Mouse (Mus musculus) heart, embryonic 12.5 days (tissue): ENCODE data around the gene Ech1. TPM values are rescaled to one million over a fixed set of nuclear protein-coding genes. Genes with fewer than 3 reads are reported as not detected.

Experiments used
- ATAC-seq: fragments of 200-750 bp; cut with Nextera tagmentation; 2 replicates; pipeline ENCODE4 v1.8.0; 2017; ENCODE audit warnings: moderate TSS enrichment, moderate library complexity; ENCODE audit not compliant: insufficient number of reproducible peaks, low FRiP score
- H3K27ac ChIP-seq: fragments of 300-500 bp; sonication (generic); 2 replicates; pipeline ENCODE4 v1.5.1; 2016; ENCODE audit warnings: mild to moderate bottlenecking, moderate library complexity; ENCODE audit not compliant: poor library complexity, severe bottlenecking
- H3K27me3 ChIP-seq: fragments of 300-500 bp; sonication (generic); replicated peaks from 2 replicates; pipeline ENCODE4 v1.6.1; 2016; ENCODE audit warnings: mild to moderate bottlenecking, moderate library complexity
- H3K36me3 ChIP-seq: fragments of 300-500 bp; sonication (generic); 2 replicates; pipeline ENCODE4 v1.6.1; 2016; ENCODE audit warnings: mild to moderate bottlenecking, moderate library complexity
- H3K4me1 ChIP-seq: fragments of 300-500 bp; sonication (generic); replicated peaks from 2 replicates; pipeline ENCODE4 v1.6.1; 2016; ENCODE audit warnings: mild to moderate bottlenecking
- H3K4me2 ChIP-seq: fragments of 300-500 bp; sonication (generic); 2 replicates; pipeline ENCODE4 v1.6.1; 2016; ENCODE audit warnings: mild to moderate bottlenecking, moderate library complexity
- H3K4me3 ChIP-seq: fragments of 300-500 bp; sonication (generic); 2 replicates; pipeline ENCODE4 v1.5.1; 2016; ENCODE audit warnings: mild to moderate bottlenecking
- H3K9ac ChIP-seq: fragments of 300-500 bp; sonication (generic); 2 replicates; pipeline ENCODE4 v1.6.1; 2016; ENCODE audit warnings: mild to moderate bottlenecking, moderate library complexity
- H3K9me3 ChIP-seq: fragments of 300-500 bp; sonication (generic); replicated peaks from 2 replicates; pipeline ENCODE4 v1.6.1; 2016; ENCODE audit warnings: mild to moderate bottlenecking, moderate library complexity
- WGBS: fragments of 180-500 bp; shearing (Covaris S2); methylation state at CpG from one replicate; pipeline ENCODE4 v1.1.7; 2016; 5-methylcytosine and 5-hydroxymethylcytosine counted together
- polyA plus RNA-seq: library from polyadenylated mRNA; unstranded; fragments of >200 nt; fragmentation: Nextera tagmentation; extraction: Ambion mirVana; gene quantifications from 2 replicates; pipeline ENCODE4 v1.2.1, GENCODE M21; 2016

The Ech1 gene
- polyA plus RNA-seq, 1 experiment from 2014 or later, result 142 TPM

DNA sequence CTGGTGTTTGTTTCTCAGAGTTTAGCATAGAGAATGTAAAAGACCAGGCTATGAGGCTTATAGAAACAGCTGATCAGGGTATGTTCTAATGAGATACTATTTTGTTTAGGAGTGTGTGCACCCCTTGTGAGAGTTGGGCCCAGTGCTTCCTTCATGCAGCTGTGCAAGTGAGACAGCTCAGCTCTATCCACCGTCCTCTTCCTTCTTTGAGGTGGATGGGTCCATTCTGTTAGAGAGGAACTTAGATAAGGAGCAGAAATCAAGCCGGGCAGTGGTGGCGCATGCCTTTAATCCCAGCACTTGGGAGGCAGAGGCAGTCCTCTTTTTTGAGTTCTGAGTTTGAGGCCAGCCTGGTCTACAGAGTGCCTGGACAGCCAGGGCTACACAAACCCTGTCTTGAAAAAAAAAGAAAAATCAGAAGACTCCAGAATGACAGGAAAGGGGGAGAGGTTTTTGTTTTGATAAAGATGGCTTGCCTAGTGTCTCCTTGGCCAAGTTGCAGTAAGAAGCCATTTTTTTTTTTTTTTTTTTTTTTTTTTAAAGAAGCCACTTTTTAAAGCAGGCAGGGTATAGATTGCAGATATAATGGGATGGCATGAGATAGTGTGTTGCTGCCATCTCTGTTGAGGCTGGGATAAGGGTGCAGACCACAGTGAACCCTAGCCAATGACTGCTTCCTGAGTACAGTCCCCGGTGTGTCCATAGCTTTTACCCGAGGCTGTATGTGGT, 10.5 kb upstream of the Ech1 start:
- Histone ChIP-seq H3K36me3 (peaks cover 73% of the 10 kb centered on the region), H3K27ac (0 out of 2 replicates have a peak overlapping the region, but pooled peaks have one; percentile 6), H3K4me2 (no peak overlapping the region), H3K4me3 (no peak overlapping the region), H3K9ac (no peak overlapping the region), H3K4me1 (peaks cover 71% of the 10 kb centered on the region), H3K9me3 (no peaks in the 10 kb centered on the region), H3K27me3 (no peaks in the 10 kb centered on the region)
- no peak for ATAC-seq
- 60% methylated on average over 5 of the region's 5 CpGs for WGBS

DNA sequence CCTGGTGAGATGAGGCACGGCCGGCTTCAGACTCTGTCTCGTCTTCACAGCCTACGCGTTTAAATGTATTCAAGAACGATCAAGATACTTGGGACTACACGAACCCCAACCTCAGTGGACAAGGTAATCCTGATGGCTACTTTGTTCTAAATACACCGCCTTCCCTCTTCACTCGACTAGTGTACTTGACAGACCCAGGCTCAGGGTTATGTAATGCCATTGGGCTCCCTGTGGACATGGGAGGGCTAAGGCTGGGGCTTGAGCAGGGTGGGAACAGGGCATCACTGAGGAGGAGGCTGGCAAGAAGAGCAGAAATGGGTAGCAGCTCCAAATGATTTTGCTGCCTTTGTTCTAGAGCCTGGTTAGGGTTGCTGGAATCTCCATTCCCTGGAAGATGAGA, 9.8 kb upstream of the Ech1 start:
- Histone ChIP-seq H3K27ac (no peak overlapping the region), H3K27me3 (no peaks in the 10 kb centered on the region), H3K9ac (peak overlapping the region; percentile 13; the same call in 1 of the 2 replicates), H3K4me2 (no peak overlapping the region), H3K36me3 (peaks cover 81% of the 10 kb centered on the region), H3K9me3 (no peaks in the 10 kb centered on the region), H3K4me1 (peaks cover 79% of the 10 kb centered on the region), H3K4me3 (no peak overlapping the region)
- 93% methylated on average over 9 of the region's 9 CpGs for WGBS
- ATAC-seq, result no peak

DNA sequence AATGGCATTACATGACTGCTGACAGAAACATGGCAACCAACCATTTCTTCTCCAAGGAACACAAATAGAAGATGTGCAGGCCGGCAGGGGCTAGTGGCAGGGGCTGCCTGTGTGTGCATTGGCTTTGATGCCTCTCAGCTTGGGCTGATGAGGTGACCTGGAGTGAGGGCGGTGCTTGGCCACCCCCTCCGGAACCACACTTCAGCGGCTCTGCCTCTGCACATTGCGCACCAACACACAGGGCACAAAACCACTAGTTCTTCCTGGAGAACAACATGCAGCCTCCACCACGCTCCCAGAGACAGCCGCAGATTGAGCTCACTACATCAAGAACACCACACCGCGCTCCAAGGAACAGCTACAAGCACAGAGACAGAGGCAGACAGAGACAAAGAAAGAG, 8.8 kb upstream of the Ech1 start:
- Histone ChIP-seq H3K27ac (no peak overlapping the region), H3K4me1 (peaks cover 89% of the 10 kb centered on the region), H3K9ac (peak overlapping the region; percentile 28; the same call in 1 of the 2 replicates)

DNA sequence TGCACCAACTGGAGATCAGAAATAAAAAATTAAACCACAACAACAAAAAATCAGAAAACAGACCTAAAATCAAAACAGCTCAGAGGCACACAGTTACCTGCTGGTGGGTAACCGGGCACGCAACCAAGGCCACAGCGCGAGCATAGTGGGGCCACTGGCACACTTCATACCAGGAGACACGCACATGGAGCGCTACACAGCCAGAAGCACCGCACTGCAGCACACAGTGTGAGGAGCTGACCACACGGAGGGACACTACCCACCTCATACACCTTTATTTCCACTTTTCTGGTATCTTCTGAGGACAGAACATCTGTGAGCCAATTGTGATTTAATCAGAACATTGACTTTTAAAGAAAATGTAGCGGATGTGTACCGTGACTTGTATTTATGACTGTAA, 8.1 kb upstream of the Ech1 start:
- WGBS, result 90% methylated on average over 10 of the region's 10 CpGs
- peak overlapping the region; percentile 40 for H3K9ac ChIP-seq
- no peak for ATAC-seq

More for the DNA sequence above, 8.8 kb upstream of the Ech1 start:
- Histone ChIP-seq H3K9me3 (no peaks in the 10 kb centered on the region), H3K4me2 (no peak overlapping the region), H3K4me3 (no peak overlapping the region), H3K36me3 (peaks cover 91% of the 10 kb centered on the region), H3K27me3 (no peaks in the 10 kb centered on the region)
- 86% methylated on average over 9 of the region's 9 CpGs for WGBS
- ATAC-seq, result no peak

DNA sequence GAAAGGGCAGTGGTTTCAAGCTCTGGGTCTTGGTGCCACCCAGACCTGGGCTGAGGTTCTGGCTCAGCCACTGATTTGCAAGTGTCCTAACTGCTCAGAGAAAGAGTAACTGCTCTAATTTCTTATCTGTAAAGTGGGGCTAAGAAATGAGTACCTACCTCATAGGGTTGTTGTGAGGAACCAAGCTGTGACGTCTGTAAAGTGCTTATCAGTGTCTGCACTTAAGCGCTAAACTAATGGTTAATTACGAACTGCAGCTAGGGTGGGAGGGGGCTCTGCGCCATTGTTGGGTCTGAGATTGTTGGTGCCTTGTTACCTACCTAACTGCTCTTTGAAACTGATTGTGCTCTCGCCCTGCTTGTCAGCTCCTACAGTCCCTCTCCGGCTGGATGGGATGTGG, 7.5 kb upstream of the Ech1 start:
- Histone ChIP-seq H3K4me1 (peaks cover 87% of the 10 kb centered on the region), H3K27ac (no peak overlapping the region; the same call in 1 of the 2 replicates), H3K9me3 (no peaks in the 10 kb centered on the region), H3K4me2 (0 out of 2 replicates have a peak overlapping the region, but pooled peaks have one; percentile 7), H3K36me3 (peaks cover 97% of the 10 kb centered on the region), H3K4me3 (no peak overlapping the region), H3K9ac (peak overlapping the region; percentile 40; the same call in 1 of the 2 replicates), H3K27me3 (no peaks in the 10 kb centered on the region)
- ATAC-seq, result no peak
- WGBS, result 52% methylated on average over 6 of the region's 6 CpGs

More for the DNA sequence above, 8.1 kb upstream of the Ech1 start:
- H3K4me3 ChIP-seq, result no peak overlapping the region
- peaks cover 97% of the 10 kb centered on the region for H3K36me3 ChIP-seq
- peaks cover 93% of the 10 kb centered on the region for H3K4me1 ChIP-seq
- no peak overlapping the region; the same call in 1 of the 2 replicates for H3K27ac ChIP-seq
- no peak overlapping the region for H3K4me2 ChIP-seq
- no peaks in the 10 kb centered on the region for H3K9me3 ChIP-seq
- no peaks in the 10 kb centered on the region for H3K27me3 ChIP-seq

DNA sequence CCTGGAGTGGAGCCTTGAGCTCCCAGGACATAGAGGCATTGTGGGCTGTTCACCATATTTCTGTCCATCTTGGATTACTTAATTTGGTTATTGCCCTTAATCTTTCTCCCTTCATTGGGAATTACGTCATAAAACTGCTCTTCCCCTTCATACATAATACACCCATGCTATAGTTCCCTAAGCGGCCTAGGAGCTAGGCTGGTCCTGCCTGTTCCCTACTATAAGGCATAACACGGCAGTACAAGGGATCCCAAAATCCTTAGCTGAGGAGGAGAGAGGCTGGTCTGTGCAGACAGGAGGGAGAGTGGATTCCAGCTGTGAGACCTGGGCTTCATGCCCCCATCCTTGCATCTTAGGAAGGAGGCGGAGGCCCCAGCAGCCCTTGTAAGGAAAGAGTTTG, 7.1 kb upstream of the Ech1 start:
- H3K4me2 ChIP-seq, result 0 out of 2 replicates have a peak overlapping the region, but pooled peaks have one; percentile 7
- H3K4me1 ChIP-seq, result peaks cover 83% of the 10 kb centered on the region
- H3K9ac ChIP-seq, result peak overlapping the region; percentile 40; the same call in 1 of the 2 replicates
- H3K27ac ChIP-seq, result no peak overlapping the region; the same call in none of the 2 replicates
- H3K9me3 ChIP-seq, result no peaks in the 10 kb centered on the region
- H3K36me3 ChIP-seq, result peaks cover 97% of the 10 kb centered on the region
- ATAC-seq, result no peak
- 80% methylated on average over 4 of the region's 4 CpGs for WGBS
- no peaks in the 10 kb centered on the region for H3K27me3 ChIP-seq
- H3K4me3 ChIP-seq, result no peak overlapping the region

DNA sequence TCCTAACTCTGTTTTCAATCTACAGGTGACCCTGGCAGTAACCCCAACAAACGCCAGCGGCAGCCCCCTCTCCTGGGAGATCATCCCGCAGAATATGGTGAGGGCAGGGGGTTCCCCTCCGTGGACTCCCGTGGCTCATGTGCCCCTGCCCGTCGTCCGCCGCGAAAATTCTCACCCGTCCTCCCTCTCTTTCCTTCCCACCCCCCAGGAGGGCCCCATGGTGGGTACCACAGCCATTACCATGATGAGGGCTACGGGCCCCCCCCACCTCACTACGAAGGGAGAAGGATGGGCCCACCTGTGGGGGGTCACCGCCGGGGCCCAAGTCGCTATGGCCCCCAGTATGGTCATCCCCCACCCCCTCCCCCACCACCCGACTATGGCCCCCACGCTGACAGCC, 6.6 kb upstream of the Ech1 start:
- ATAC-seq, result no peak
- 91% methylated on average over 18 of the region's 18 CpGs for WGBS
- H3K4me1 ChIP-seq, result peaks cover 78% of the 10 kb centered on the region

DNA sequence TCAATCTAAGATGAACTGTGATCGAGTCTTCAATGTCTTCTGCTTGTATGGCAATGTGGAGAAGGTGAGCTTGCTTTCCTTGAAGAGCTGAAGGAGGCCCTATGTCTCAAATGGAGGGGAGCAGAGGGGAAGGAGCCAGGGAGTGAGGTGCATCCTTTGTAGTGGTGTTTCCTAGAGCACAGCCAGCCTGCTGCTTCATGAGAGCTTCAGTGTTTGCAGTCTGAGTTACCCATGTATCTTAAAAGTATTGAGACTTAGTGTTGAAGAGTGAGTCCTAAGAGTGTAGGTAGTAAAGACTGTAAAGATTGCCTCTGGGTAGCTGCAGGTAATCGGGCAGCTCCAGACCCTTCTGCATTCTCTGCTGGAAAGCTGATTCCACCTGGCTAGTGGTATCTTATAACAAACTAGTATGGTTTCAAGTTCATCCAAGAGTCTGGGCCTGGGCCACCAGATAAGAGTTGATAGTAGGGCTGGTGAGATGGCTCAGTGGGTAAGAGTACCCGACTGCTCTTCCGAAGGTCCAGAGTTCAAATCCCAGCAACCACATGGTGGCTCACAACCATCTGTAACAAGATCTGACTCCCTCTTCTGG, 6.1 kb upstream of the Ech1 start:
- H3K9ac ChIP-seq, result no peak overlapping the region
- 67% methylated on average over 4 of the region's 4 CpGs for WGBS
- H3K4me1 ChIP-seq, result peaks cover 73% of the 10 kb centered on the region
- ATAC-seq, result no peak
- H3K4me2 ChIP-seq, result no peak overlapping the region
- no peak overlapping the region for H3K4me3 ChIP-seq
- no peaks in the 10 kb centered on the region for H3K9me3 ChIP-seq
- no peaks in the 10 kb centered on the region for H3K27me3 ChIP-seq
- H3K36me3 ChIP-seq, result peaks cover 89% of the 10 kb centered on the region
- H3K27ac ChIP-seq, result no peak overlapping the region; the same call in 1 of the 2 replicates

More for the DNA sequence above, 6.6 kb upstream of the Ech1 start:
- H3K27me3 ChIP-seq, result no peaks in the 10 kb centered on the region
- H3K27ac ChIP-seq, result no peak overlapping the region; the same call in 1 of the 2 replicates
- no peak overlapping the region for H3K4me2 ChIP-seq
- H3K9me3 ChIP-seq, result no peaks in the 10 kb centered on the region
- H3K9ac ChIP-seq, result no peak overlapping the region
- H3K4me3 ChIP-seq, result no peak overlapping the region
- H3K36me3 ChIP-seq, result peaks cover 94% of the 10 kb centered on the region

DNA sequence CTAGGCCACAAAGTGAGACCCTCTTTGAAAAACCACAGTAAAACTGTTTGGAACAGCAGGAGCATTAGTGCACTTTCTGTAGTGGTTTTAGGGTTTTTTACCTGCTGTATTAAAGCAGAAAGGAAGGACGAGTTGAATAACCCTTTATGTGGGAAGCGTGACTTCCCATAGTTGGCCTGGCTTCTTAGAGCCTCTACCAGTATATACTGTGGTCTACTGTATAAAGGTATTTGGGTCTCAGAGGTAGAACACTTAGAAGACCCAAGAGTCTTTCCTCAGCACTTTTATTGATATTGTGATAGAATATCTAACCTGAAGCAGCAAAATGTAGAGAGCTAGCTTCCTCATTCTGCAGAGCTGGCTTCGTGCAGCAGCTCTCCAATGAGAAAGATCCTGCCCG, 5.4 kb upstream of the Ech1 start:
- H3K36me3 ChIP-seq, result peaks cover 83% of the 10 kb centered on the region
- H3K4me1 ChIP-seq, result peaks cover 67% of the 10 kb centered on the region
- 0 out of 2 replicates have a peak overlapping the region, but pooled peaks have one; percentile 45 for H3K9ac ChIP-seq
- no peak overlapping the region for H3K4me3 ChIP-seq
- H3K27me3 ChIP-seq, result no peaks in the 10 kb centered on the region
- WGBS, result 89% methylated on average over 4 of the region's 4 CpGs
- no peak overlapping the region for H3K4me2 ChIP-seq
- H3K9me3 ChIP-seq, result no peaks in the 10 kb centered on the region
- ATAC-seq, result no peak
- H3K27ac ChIP-seq, result no peak overlapping the region

DNA sequence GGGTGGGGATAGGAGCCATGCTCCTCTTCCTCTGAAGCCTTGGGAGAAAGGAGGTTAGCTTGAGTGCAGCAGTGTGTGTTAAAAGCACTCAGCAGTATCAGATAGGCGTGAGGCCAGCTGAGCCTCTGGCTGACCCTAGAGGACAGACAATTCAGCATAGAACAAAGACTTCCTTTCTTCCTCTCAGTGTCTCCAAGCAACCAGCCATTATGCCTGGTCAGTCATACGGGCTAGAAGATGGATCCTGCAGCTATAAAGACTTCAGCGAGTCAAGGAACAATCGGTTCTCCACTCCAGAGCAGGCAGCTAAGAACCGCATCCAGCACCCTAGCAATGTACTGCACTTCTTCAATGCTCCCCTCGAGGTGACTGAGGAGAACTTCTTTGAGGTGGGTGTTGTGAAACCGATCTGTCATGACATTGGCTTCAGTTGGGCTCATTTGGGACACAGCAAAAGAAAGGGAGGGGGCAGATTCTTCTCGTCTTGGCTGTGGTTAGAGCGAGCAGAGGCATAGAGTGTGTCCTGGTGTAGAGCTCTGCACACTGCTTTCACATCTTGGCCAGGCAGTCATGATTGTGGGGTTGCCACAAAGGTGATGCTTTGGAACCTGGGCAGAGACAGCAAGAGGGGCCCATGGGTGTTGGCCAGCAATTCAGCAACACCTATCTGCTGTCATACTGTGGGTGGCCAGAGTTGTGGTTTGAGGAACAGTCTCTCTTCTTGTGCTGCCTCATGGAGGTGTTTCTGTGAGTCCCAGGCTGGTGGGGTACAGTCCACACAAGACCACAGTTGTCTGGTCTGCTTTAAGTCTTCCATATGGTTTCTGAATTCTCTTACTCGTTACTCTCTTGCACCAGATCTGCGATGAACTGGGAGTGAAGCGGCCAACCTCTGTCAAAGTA, 4.4 kb upstream of the Ech1 start:
- no peak for ATAC-seq
- Histone ChIP-seq H3K27me3 (no peaks in the 10 kb centered on the region), H3K9ac (peak overlapping the region; percentile 39; the same call in 1 of the 2 replicates), H3K4me1 (peaks cover 60% of the 10 kb centered on the region), H3K27ac (peak overlapping the region; percentile 52), H3K4me2 (no peak overlapping the region), H3K4me3 (no peak overlapping the region), H3K36me3 (peaks cover 72% of the 10 kb centered on the region), H3K9me3 (no peaks in the 10 kb centered on the region)
- WGBS, result 71% methylated on average over 12 of the region's 12 CpGs
